Mouse (Mus musculus): ENCODE measurements around the gene Akr1b8. TPM values are rescaled to one million over a fixed set of nuclear protein-coding genes. Genes with fewer than 3 reads are reported as not detected.
A peak's percentile ranks its signal among the peaks of the same experiment; 100 is the strongest.

Akr1b8 gene
- polyA plus RNA-seq, 1 experiment: 95.1 TPM

- no peaks in the 10 kb centered on the region for H3K79me3 ChIP-seq (ENCODE audit: low read depth)
- no peak overlapping the region for H3K4me3 ChIP-seq (ENCODE audit: insufficient read depth, poor library complexity, severe bottlenecking)
- no peaks in the 10 kb centered on the region for H3K79me2 ChIP-seq (ENCODE audit: control insufficient read depth, insufficient read depth)
- TF ChIP-seq MAX (IDR thresholded peaks at IDR 0.05) (no peak), MYOG (IDR thresholded peaks at IDR 0.05; ENCODE audit: control insufficient read depth, extremely low read depth, insufficient read length) (no peak), CTCF (IDR thresholded peaks at IDR 0.05; ENCODE audit: control insufficient read depth, insufficient read depth, insufficient read length) (no peak), CEBPB (IDR thresholded peaks at IDR 0.05; ENCODE audit: low read depth) (no peak), FOSL1 (IDR thresholded peaks at IDR 0.05; ENCODE audit: insufficient read depth, low read length, poor library complexity, severe bottlenecking) (no peak), USF1 (IDR thresholded peaks at IDR 0.05; ENCODE audit: low read depth) (no peak), MYOD1 (IDR thresholded peaks at IDR 0.05; ENCODE audit: control insufficient read depth, insufficient read length, low read depth) (no peak)
- no peaks in the 10 kb centered on the region for H3K27me3 ChIP-seq (ENCODE audit: control insufficient read depth, insufficient read depth, insufficient read length)
- no peak overlapping the region for H3ac ChIP-seq (ENCODE audit: control insufficient read depth, insufficient read length, low read depth)
- H3K36me3 ChIP-seq (ENCODE audit: control insufficient read depth, insufficient read depth): no peaks in the 10 kb centered on the region
Observed at GRCm38 (mm10) chr6:34383401-34383800, 29.5 kb downstream of the Akr1b8 start.

- Histone ChIP-seq H3K36me3 (ENCODE audit: control insufficient read depth, insufficient read depth) (no peaks in the 10 kb centered on the region), H3K27me3 (ENCODE audit: control insufficient read depth, insufficient read depth, insufficient read length) (no peaks in the 10 kb centered on the region), H3ac (ENCODE audit: control insufficient read depth, insufficient read length, low read depth) (peak within 1 kb of the TSS; percentile 68), H3K79me2 (ENCODE audit: control insufficient read depth, insufficient read depth) (no peaks in the 10 kb centered on the region), H3K4me3 (ENCODE audit: insufficient read depth, poor library complexity, severe bottlenecking) (peak within 1 kb of the TSS; percentile 47), H3K79me3 (ENCODE audit: low read depth) (no peaks in the 10 kb centered on the region)
- TF ChIP-seq FOSL1 (IDR thresholded peaks at IDR 0.05; ENCODE audit: insufficient read depth, low read length, poor library complexity, severe bottlenecking) (no peak), USF1 (IDR thresholded peaks at IDR 0.05; ENCODE audit: low read depth) (no peak), MAX (IDR thresholded peaks at IDR 0.05) (no peak), CEBPB (IDR thresholded peaks at IDR 0.05; ENCODE audit: low read depth) (no peak), CTCF (IDR thresholded peaks at IDR 0.05; ENCODE audit: control insufficient read depth, insufficient read depth, insufficient read length) (no peak), MYOD1 (IDR thresholded peaks at IDR 0.05; ENCODE audit: control insufficient read depth, insufficient read length, low read depth) (no peak), MYOG (IDR thresholded peaks at IDR 0.05; ENCODE audit: control insufficient read depth, extremely low read depth, insufficient read length) (no peak)
Observed at GRCm38 (mm10) chr6:34384110-34384661, 30.3 kb downstream of the Akr1b8 start, which contains the start of gene Akr1b10. Akr1b10 (plus strand) TSS chr6:34384218.

GRCm38 (mm10) chr6:34384701-34385370 lies 30.9 kb downstream of the Akr1b8 start:
- peak overlapping the region; percentile 47 for H3K4me3 ChIP-seq (ENCODE audit: insufficient read depth, poor library complexity, severe bottlenecking)
- TF ChIP-seq USF1 (IDR thresholded peaks at IDR 0.05; ENCODE audit: low read depth) (no peak), FOSL1 (IDR thresholded peaks at IDR 0.05; ENCODE audit: insufficient read depth, low read length, poor library complexity, severe bottlenecking) (no peak), MAX (IDR thresholded peaks at IDR 0.05) (no peak)
- no peaks in the 10 kb centered on the region for H3K79me3 ChIP-seq (ENCODE audit: low read depth)
- no peaks in the 10 kb centered on the region for H3K79me2 ChIP-seq (ENCODE audit: control insufficient read depth, insufficient read depth)
- peaks cover 6% of the 10 kb centered on the region for H3K36me3 ChIP-seq (ENCODE audit: control insufficient read depth, insufficient read depth)
- no peaks in the 10 kb centered on the region for H3K27me3 ChIP-seq (ENCODE audit: control insufficient read depth, insufficient read depth, insufficient read length)
- peak overlapping the region; percentile 68 for H3ac ChIP-seq (ENCODE audit: control insufficient read depth, insufficient read length, low read depth)

- H3K27me3 ChIP-seq (ENCODE audit: control insufficient read depth, insufficient read depth, insufficient read length): no peaks in the 10 kb centered on the region
- H3K4me3 ChIP-seq (ENCODE audit: insufficient read depth, poor library complexity, severe bottlenecking): no peak overlapping the region
- no peaks in the 10 kb centered on the region for H3K79me3 ChIP-seq (ENCODE audit: low read depth)
- no peaks in the 10 kb centered on the region for H3K79me2 ChIP-seq (ENCODE audit: control insufficient read depth, insufficient read depth)
- no peak overlapping the region for H3ac ChIP-seq (ENCODE audit: control insufficient read depth, insufficient read length, low read depth)
- H3K36me3 ChIP-seq (ENCODE audit: control insufficient read depth, insufficient read depth): peaks cover 18% of the 10 kb centered on the region
- no peak for TF ChIP-seq USF1 (IDR thresholded peaks at IDR 0.05; ENCODE audit: low read depth)
- no peak for TF ChIP-seq CTCF (IDR thresholded peaks at IDR 0.05; ENCODE audit: control insufficient read depth, insufficient read depth, insufficient read length)
- TF ChIP-seq MAX (IDR thresholded peaks at IDR 0.05): no peak
- no peak for TF ChIP-seq CEBPB (IDR thresholded peaks at IDR 0.05; ENCODE audit: low read depth)
- no peak for TF ChIP-seq MYOG (IDR thresholded peaks at IDR 0.05; ENCODE audit: control insufficient read depth, extremely low read depth, insufficient read length)
- TF ChIP-seq FOSL1 (IDR thresholded peaks at IDR 0.05; ENCODE audit: insufficient read depth, low read length, poor library complexity, severe bottlenecking): no peak
- no peak for TF ChIP-seq MYOD1 (IDR thresholded peaks at IDR 0.05; ENCODE audit: control insufficient read depth, insufficient read length, low read depth)
Observed at GRCm38 (mm10) chr6:34388420-34389156, 34.7 kb downstream of the Akr1b8 start.

- no peaks in the 10 kb centered on the region for H3K79me3 ChIP-seq (ENCODE audit: low read depth)
- H3K36me3 ChIP-seq (ENCODE audit: control insufficient read depth, insufficient read depth): peaks cover 19% of the 10 kb centered on the region
- H3ac ChIP-seq (ENCODE audit: control insufficient read depth, insufficient read length, low read depth): no peak overlapping the region
- no peak overlapping the region for H3K4me3 ChIP-seq (ENCODE audit: insufficient read depth, poor library complexity, severe bottlenecking)
- H3K27me3 ChIP-seq (ENCODE audit: control insufficient read depth, insufficient read depth, insufficient read length): no peaks in the 10 kb centered on the region
- no peaks in the 10 kb centered on the region for H3K79me2 ChIP-seq (ENCODE audit: control insufficient read depth, insufficient read depth)
- TF ChIP-seq USF1 (IDR thresholded peaks at IDR 0.05; ENCODE audit: low read depth) (no peak), MYOD1 (IDR thresholded peaks at IDR 0.05; ENCODE audit: control insufficient read depth, insufficient read length, low read depth) (no peak), FOSL1 (IDR thresholded peaks at IDR 0.05; ENCODE audit: insufficient read depth, low read length, poor library complexity, severe bottlenecking) (no peak), CEBPB (IDR thresholded peaks at IDR 0.05; ENCODE audit: low read depth) (no peak), MYOG (IDR thresholded peaks at IDR 0.05; ENCODE audit: control insufficient read depth, extremely low read depth, insufficient read length) (no peak), MAX (IDR thresholded peaks at IDR 0.05) (no peak), CTCF (IDR thresholded peaks at IDR 0.05; ENCODE audit: control insufficient read depth, insufficient read depth, insufficient read length) (no peak)
Observed at GRCm38 (mm10) chr6:34395897-34396296, 42.0 kb downstream of the Akr1b8 start.

Measured in C2C12 (cell line).